Mouse (Mus musculus): ENCODE data around the gene Kcnn4. TPM values are rescaled to one million over a fixed set of nuclear protein-coding genes. Genes with fewer than 3 reads are reported as not detected.

Gene Kcnn4
- polyA plus RNA-seq (2016; fragmentation: Nextera tagmentation; extraction: Ambion mirVana) = 3.6 and 4.0 TPM in 2 replicates

DNA sequence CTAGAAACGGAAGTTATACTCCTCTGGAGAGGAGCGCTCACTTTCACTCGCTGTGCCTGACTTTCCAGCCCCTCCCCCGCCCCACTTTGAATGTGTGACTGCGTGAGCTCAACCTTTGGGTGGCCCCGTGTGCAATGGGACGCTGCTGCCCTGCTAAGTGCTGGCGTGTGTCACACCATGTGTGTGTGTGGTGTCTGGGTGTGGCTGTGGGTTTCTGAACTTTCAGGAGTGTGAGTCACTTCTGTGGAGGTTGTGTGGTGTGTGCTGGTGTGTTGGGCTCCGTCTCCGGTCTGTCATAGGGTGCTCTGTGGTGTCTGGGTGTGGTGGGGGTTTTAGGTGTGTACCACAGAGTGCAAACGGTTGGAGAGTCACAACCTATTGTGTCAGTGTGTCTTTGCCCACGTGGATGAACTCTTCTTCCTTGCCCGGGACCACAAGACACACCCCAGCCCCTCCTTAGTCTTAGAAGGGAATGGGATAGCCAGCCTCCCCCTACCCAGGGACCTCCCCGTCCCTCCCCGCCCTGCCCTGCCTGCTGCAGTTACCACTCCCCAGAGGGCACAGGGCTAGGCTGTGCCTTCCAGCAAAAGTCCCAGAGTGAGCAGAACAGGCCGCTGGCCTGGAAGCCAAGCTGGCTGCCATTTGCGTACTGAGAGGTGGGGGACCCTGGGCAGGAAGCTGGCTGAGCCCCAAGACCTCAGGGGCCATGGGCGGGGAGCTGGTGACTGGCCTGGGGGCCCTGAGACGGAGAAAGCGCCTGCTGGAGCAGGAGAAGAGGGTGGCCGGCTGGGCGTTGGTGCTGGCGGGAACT is at the start of gene Kcnn4:
Kcnn4 (plus strand) TSS at position 533 of the 811 bp plus-strand sequence.
- 38% methylated on average over 23 of the region's 23 CpGs for WGBS
- H3K4me3 ChIP-seq = peak within 1 kb of the TSS; percentile 1; the same call in 1 of the 2 replicates
- DNase-seq (ENCODE audit: low spot score) = no peak
- peaks cover 24% of the 10 kb centered on the region for H3K4me1 ChIP-seq
- H3K27ac ChIP-seq = peak within 1 kb of the TSS; percentile 68
- peaks cover 6% of the 10 kb centered on the region for H3K27me3 ChIP-seq (ENCODE audit: low read depth, poor library complexity, severe bottlenecking)
- no peaks in the 10 kb centered on the region for H3K36me3 ChIP-seq
- 0 out of 2 replicates have a peak, but pooled peaks cover 1% of the 10 kb centered on the region for H3K9me3 ChIP-seq (replicated peaks)

DNA sequence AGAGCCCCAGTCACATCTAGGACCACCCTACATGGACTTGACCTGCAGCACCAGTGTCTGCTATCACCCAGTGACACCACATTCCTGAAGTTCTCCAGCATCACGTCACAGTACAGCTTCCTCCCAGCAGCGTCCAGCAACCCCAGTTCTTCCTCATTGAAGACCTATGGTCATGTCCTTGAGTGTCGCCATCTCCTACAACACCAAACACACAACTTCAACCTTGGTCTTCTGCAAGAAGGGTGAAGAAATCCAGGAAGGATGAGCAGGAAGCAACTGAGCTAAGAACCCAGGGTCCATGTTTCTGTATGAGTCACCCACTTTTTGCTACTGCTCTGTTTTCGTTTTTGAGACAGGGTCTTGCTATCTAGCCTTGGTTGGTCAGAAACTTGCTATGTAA is 47.5 kb upstream of the Kcnn4 start:
- Histone ChIP-seq H3K4me3 (no peak overlapping the region), H3K36me3 (no peaks in the 10 kb centered on the region), H3K9me3 (replicated peaks) (no peaks in the 10 kb centered on the region), H3K27ac (no peak overlapping the region), H3K4me1 (peaks cover 4% of the 10 kb centered on the region; the same call in 1 of the 2 replicates), H3K27me3 (ENCODE audit: low read depth, poor library complexity, severe bottlenecking) (no peaks in the 10 kb centered on the region)
- DNase-seq (ENCODE audit: low spot score) = no peak
- 81% methylated on average over 4 of the region's 4 CpGs for WGBS

DNA sequence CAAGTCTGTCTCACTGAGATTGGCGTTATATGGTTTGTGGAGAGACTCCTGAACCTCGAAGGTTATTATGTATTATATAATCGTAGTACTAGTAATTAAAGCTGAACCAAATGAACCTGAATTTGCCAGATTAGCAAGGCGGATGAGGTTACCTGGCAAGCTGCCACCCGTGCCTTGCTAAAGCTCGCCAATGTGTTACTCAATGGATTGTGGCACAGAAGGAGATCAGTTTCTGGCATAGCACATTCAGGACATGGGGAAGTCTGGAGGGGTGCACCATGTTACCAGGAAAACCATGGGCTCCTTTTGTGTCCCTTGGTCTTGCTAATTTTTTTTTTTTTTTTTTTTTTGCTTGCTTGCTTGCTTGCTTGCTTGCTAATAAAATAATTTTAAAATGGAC is 44.9 kb upstream of the Kcnn4 start:
- Histone ChIP-seq H3K4me1 (peaks cover 4% of the 10 kb centered on the region; the same call in 1 of the 2 replicates), H3K36me3 (no peaks in the 10 kb centered on the region), H3K4me3 (peak overlapping the region; percentile 47), H3K9me3 (replicated peaks) (no peaks in the 10 kb centered on the region), H3K27me3 (ENCODE audit: low read depth, poor library complexity, severe bottlenecking) (no peaks in the 10 kb centered on the region), H3K27ac (no peak overlapping the region)
- no peak for DNase-seq (ENCODE audit: low spot score)
- 95% methylated on average over 6 of the region's 6 CpGs for WGBS

DNA sequence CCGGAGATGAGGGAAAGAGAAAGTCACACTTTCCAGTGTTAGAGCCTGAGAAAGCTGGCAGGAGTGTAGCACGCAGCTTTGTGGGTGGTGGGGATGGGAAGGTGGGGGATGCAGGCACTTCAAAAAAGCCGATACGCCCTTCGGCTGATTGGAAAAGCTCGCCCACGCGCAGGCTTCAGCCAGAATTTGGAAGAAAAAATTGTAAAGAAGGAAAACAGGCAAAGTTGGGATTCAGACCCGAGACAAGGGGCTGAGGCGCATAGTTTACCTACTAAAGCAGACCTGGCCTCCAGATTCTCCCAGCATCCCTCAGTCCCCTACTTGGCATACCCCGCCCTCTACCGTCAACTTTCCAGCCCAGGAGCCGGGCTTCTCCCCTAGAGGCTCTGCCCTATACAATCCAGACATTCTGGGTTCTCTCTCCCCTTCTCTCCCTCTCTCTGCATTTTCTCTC is 44.4 kb upstream of the Kcnn4 start:
- Histone ChIP-seq H3K9me3 (replicated peaks) (no peaks in the 10 kb centered on the region), H3K27ac (peak overlapping the region; percentile 69), H3K36me3 (no peaks in the 10 kb centered on the region), H3K27me3 (ENCODE audit: low read depth, poor library complexity, severe bottlenecking) (no peaks in the 10 kb centered on the region), H3K4me1 (peaks cover 4% of the 10 kb centered on the region; the same call in 1 of the 2 replicates), H3K4me3 (peak overlapping the region; percentile 47)
- 6% methylated on average over 13 of the region's 13 CpGs for WGBS
- peak; percentile 66 for DNase-seq (ENCODE audit: low spot score)

DNA sequence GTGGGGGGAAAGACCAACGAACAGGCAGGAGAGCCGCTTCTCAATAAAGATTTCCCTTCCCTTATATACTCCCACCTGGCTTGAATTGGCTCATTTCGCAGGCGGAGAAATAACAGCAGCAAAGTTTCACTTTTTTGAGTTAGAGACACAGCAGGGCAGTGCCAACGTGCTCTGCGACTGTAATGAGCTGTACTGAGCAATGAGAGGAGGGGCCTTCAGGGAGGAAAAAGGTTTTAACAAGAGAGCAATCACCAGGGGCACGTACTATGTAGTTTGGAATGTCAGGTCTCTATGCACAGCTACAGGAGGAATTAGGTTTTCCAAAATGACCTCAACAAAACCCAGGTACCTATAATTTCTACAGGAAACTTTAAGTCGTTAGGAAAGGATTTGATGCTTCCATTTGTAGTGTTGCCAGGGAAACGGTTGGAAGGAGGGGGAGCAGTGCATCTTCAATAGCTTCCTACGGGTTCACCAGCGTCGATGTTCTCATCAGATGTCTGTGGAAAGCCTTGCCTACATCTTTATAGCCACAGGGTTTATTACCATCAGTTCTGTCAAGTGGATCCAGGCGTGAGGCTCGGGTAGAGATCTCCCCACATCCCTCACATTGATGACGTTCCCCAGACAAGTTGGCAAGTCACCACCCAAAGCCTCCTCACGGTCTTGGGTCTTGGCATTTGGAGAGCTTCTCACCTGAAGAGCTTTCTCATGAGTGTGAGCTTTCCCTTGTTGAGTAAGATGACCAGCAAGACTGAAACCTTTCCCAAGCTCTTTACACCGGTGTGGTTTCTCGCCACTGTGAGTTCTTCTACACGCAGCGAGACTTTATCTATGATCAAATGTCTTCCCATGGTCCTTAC is 43.6 kb upstream of the Kcnn4 start:
- H3K9me3 ChIP-seq (replicated peaks) = no peaks in the 10 kb centered on the region
- no peaks in the 10 kb centered on the region for H3K36me3 ChIP-seq
- H3K27ac ChIP-seq = peak overlapping the region; percentile 69
- no peaks in the 10 kb centered on the region for H3K27me3 ChIP-seq (ENCODE audit: low read depth, poor library complexity, severe bottlenecking)
- WGBS = 51% methylated on average over 20 of the region's 20 CpGs
- peak overlapping the region; percentile 47 for H3K4me3 ChIP-seq
- H3K4me1 ChIP-seq = peaks cover 4% of the 10 kb centered on the region; the same call in 1 of the 2 replicates
- no peak for DNase-seq (ENCODE audit: low spot score)

DNA sequence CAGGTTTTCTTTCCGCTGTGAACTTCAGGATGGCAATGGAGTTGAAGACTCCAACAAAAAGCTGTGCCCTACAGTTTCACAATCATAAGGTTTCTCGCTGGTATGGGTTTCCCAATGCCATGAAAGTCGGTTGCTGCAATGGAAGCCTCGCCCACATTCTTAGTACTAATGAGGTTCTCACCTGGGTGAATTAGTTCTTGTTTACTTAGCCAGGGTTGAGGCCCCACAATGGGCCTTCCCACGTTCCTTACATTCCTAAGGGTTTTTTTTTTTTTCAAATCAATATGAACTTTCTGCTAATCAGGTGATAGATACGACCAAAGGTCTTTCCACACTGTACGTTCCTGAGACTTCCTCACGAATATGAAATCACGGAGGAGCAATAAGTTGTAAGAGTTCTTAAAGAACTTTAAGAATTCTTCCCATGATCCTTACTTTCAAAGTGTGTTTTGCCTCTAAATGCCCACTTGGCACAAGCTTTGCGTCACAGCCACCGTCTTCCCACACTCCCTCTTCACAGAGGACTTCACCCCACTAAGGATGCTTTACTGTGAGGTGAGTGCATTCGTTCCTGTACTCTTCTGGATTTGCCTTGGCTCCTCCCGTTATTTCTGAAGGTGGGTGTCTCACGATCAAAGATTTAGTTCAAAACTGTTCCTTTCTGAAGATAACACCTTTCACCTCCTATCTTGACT is 42.6 kb upstream of the Kcnn4 start:
- DNase-seq (ENCODE audit: low spot score) = no peak
- WGBS = 85% methylated on average over 14 of the region's 14 CpGs
- no peaks in the 10 kb centered on the region for H3K9me3 ChIP-seq (replicated peaks)
- H3K27ac ChIP-seq = no peak overlapping the region
- no peaks in the 10 kb centered on the region for H3K36me3 ChIP-seq
- peaks cover 4% of the 10 kb centered on the region; the same call in 1 of the 2 replicates for H3K4me1 ChIP-seq
- no peaks in the 10 kb centered on the region for H3K27me3 ChIP-seq (ENCODE audit: low read depth, poor library complexity, severe bottlenecking)
- H3K4me3 ChIP-seq = no peak overlapping the region

DNA sequence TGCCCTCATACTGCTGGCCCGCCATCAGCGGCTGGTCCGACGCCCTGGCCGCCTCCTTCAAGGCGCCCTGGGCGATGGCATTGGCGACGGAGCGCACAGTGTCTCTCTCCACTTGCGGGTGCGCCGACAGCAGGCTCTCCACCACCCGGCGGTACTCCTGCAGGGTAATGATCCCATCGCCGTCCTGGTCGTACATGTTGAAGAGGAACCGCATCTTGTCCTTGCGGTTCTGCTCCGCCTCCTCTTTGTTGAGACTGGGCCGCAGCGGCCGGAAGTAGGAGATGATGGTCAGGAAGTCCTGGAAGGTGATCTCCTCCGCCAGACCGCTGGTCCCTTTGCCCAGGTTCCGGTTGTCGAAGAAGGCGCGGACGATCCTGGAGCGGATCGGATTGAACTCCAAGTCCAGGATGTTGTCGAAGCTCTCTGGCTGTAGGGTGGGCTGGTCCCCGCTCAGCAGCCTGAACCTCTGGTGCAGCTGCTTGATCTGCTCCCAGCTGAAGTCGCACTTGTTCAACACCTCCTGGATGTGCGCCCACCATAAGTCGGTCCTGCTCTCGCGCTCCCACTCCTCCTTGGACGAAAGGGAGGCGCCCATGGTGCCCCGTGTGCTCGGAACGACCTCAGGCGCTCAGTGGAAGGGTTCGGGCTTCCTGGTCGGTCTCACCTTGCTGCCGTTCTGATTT is 36.6 kb upstream of the Kcnn4 start, which contains the start of gene Tescl:
Tescl (minus strand) TSS at position 633 of the 683 bp plus-strand sequence.
- H3K36me3 ChIP-seq = no peaks in the 10 kb centered on the region
- H3K27me3 ChIP-seq (ENCODE audit: low read depth, poor library complexity, severe bottlenecking) = peaks cover 26% of the 10 kb centered on the region
- no peaks in the 10 kb centered on the region; the same call in 1 of the 2 replicates for H3K9me3 ChIP-seq (replicated peaks)
- H3K4me1 ChIP-seq = no peaks in the 10 kb centered on the region
- 37% methylated on average over 49 of the region's 49 CpGs for WGBS
- no peak within 1 kb of the TSS for H3K27ac ChIP-seq
- no peak for DNase-seq (ENCODE audit: low spot score)
- peak within 1 kb of the TSS; percentile 26 for H3K4me3 ChIP-seq

DNA sequence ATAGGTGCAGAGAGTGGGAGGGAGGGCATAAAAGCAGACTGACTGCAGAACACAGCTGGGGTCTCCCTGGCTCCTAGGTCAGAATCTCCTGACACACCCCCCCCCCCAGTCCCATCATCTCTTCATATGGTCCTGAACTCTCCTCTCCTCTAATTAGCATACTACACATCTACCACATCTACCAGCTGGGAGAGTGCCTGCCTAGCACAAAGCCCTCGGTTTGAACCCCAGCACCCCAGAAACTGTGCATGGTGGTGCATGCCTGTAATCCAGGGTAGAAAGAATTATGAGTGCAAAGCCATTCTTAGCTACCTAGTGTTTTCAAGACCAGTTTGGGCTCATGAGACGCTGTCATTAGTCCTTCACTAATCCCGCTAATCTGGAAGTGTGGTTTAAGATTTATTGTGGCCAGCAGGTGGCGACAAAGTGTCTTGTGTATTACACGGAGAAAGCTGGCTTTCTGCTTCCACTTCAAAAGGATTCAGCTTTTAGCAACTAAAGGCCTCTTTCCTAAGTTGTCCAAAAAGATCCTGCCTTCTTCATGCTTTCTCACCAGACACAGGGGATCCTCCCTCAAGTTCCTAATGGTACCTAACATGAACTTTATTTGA is 34.3 kb upstream of the Kcnn4 start:
- Histone ChIP-seq H3K9me3 (replicated peaks) (no peaks in the 10 kb centered on the region; the same call in 1 of the 2 replicates), H3K4me3 (no peak overlapping the region), H3K4me1 (no peaks in the 10 kb centered on the region), H3K27me3 (ENCODE audit: low read depth, poor library complexity, severe bottlenecking) (peaks cover 26% of the 10 kb centered on the region), H3K27ac (no peak overlapping the region), H3K36me3 (no peaks in the 10 kb centered on the region)
- WGBS = 12% methylated on average over 5 of the region's 5 CpGs
- DNase-seq (ENCODE audit: low spot score) = peak; percentile 71

DNA sequence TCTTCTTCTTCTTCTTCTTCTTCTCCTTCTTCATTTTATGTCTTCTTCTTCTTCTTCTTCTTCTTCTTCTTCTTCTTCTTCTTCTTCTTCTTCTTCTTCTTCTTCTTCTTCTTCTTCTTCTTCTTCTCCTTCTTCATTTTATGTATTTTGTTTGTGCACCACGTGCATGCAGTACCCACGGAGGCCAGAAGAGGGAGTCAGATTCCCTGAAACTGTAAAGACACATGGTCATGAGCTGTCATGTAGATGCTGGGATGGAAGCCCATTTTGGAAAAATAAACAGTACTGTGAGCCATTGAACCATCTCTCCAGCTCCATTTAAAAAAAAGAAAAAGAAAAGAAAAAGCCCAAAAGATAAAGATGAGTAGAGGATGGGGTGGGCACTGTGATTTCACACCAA is 31.8 kb upstream of the Kcnn4 start:
- no peak overlapping the region for H3K27ac ChIP-seq
- no peaks in the 10 kb centered on the region for H3K4me1 ChIP-seq
- 38% methylated on average over 2 of the region's 2 CpGs for WGBS
- H3K27me3 ChIP-seq (ENCODE audit: low read depth, poor library complexity, severe bottlenecking) = peaks cover 18% of the 10 kb centered on the region
- DNase-seq (ENCODE audit: low spot score) = no peak
- H3K4me3 ChIP-seq = no peak overlapping the region
- H3K36me3 ChIP-seq = no peaks in the 10 kb centered on the region
- H3K9me3 ChIP-seq (replicated peaks) = no peaks in the 10 kb centered on the region

DNA sequence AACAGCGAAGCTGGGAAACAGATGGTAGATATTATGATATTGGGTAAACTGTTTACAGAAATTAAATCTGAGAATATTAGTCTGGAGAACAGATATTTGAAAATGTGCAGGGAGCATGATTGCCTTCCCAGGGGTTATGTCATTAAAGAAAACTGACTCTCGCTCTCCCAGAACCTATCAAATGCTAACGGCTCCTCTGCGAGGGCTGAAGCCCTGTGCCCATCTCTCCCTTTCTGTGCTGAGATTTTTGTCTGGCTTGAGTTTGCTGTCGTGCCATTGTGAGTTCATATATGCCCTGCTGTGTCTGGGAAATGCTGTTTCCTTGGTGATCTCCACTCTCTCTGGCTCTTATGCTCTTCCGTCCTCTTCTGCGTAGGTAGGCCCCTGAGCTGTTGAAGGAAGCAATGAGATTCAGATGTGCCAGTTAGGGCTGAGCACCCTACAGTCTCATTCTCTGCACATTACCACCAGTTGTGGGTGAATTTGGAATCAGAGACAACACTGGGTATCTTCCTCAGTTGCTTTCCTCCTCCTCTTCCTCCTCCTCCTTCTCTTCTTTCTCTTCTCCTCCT is 26.3 kb upstream of the Kcnn4 start:
- no peaks in the 10 kb centered on the region for H3K4me1 ChIP-seq
- no peaks in the 10 kb centered on the region for H3K27me3 ChIP-seq (ENCODE audit: low read depth, poor library complexity, severe bottlenecking)
- H3K4me3 ChIP-seq = no peak overlapping the region
- DNase-seq (ENCODE audit: low spot score) = no peak
- 80% methylated on average over 7 of the region's 7 CpGs for WGBS
- no peak overlapping the region for H3K27ac ChIP-seq
- no peaks in the 10 kb centered on the region for H3K9me3 ChIP-seq (replicated peaks)
- no peaks in the 10 kb centered on the region for H3K36me3 ChIP-seq

DNA sequence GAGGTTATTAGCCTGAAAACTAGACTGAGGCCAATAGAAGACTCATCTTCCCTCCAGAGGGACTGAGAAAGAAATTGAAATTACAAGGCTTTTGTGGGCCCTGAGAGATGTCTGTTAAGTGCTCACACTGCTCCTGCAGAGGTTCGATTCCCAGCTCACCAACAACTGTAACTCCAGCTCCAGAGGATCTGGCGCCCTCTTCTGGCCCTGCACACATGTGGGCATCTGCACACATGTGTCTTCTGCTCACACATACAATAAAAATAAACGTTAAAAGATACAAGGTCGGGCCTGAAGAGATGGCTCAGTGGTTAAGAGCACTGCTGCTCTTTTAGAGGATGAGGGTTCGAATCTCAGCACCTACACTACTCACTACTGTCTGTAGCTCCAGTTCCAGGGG is 23.6 kb upstream of the Kcnn4 start:
- Histone ChIP-seq H3K4me1 (no peaks in the 10 kb centered on the region), H3K36me3 (no peaks in the 10 kb centered on the region), H3K27ac (no peak overlapping the region), H3K4me3 (no peak overlapping the region), H3K27me3 (ENCODE audit: low read depth, poor library complexity, severe bottlenecking) (no peaks in the 10 kb centered on the region), H3K9me3 (replicated peaks) (no peaks in the 10 kb centered on the region)
- DNase-seq (ENCODE audit: low spot score) = no peak
- WGBS = 73% methylated on average over 5 of the region's 5 CpGs

All from limb, embryonic 10.5 days (tissue).